Mouse (Mus musculus): ENCODE results near the gene Col6a5.

Col6a5 gene

DNA sequence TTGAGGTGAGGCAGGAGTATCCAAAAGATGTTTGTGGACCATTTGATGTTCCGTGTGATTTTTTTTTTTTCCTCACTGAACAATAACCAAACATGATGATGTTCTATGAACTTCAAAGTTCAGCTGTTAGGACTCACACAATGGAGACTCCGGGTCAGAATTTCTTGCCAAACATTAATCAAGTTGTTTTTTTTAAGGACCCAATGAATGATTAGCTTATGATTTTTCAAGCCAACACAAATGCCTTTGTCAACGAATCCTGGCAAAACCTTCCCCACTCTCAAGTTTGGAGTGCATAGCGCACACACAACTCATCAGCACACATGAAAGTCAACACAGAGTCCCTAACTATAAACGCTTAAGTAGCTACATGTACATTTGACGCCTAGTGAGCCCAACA, 139.7 kb downstream of the Col6a5 start:
- DNase-seq (ENCODE audit: low read depth): no peak

DNA sequence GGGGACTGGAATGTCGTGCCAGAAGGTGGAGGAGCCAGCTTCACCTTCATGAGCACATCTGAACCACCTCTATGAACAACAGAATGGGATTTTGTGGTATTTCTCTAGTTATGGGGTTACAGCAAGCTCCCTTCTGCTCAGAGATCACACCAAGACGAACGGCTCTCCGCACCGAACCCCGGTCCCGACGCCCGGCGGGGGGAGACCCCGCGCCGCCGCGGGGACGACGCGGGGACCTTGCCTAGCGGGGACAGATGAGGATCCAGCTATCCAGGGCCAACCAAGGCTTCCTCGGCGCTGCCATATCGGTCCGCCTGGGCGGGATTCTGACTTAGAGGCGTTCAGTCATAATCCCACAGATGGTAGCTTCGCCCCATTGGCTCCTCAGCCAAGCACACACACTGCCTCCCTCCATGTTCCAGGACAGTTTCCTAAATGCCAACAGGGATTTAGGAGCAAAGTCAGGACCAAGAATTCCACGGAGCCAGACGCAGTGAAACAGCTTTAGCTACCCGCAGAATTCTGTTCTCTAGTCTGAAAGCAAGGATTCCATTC, 141.2 kb downstream of the Col6a5 start:
- no peak for DNase-seq (ENCODE audit: low read depth)

DNA sequence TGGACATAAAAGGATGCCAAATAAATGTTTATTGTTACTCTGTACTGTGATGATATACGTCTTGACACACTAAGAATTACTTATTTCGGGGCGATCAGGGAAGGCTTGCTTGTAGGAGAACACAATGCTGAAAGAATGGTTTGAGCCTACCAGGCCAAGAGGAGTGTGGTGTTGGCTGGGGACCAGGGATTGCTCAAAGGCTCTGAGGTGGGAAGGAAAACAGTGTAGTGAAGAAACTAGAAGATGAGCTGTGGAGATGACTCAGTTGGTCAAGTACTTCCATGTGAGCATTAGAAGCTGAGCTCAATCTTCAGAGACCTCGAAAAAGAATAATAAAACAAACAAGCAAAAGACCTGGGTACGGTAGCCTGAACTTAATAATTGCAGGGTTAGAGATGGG, 146.0 kb downstream of the Col6a5 start:
- DNase-seq (ENCODE audit: low read depth): peak; percentile 58

DNA sequence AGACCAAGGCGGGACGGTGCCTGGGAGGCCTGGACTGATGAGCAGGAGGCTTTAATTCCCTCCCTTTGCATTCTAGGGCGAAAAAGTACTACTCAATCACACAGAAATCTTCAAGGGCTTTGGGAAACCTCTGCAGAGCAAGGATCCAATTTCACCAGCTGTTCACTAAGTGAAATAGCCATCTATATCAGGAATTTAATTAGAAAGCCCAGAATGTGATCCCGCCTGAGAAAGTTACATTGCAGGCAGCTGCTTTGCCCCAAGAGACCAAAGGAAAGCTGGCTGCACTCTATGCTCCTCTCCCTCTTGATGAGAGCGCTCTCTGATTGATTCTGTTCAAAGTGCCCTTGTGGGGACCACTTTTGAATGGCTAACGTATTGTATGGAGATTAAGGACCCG, 149.0 kb downstream of the Col6a5 start:
- no peak for DNase-seq (ENCODE audit: low read depth)

DNA sequence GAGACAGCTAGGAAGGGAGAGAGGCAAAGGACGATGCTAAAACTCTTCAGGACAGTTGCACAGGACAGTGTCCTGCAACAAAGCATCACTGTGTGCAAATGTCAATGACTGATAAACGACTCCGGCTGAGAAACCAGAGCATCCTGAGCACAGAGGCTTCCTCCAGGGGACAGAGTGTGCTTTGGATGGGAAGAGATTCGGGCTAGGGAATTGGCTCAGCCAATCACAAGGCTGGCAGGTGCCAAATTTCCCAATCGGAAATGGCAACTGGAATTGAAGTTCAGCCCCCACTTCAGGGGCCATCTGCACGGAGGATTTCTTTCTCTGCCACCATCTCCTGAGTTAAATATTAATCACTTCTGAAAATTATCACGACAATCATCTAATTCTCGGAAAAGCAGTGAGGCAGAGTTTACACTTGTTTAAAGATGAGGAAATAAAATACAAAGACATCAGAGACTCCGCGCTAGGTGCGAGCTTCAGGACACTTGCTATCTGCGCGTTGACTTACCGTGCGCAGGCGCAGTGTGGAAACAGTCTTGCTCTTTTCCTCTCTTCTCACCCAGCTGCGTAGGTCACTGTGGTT, 151.4 kb downstream of the Col6a5 start:
- no peak for DNase-seq (ENCODE audit: low read depth)
